ENCODE assay signal across 7 mouse cellular contexts in genomic region chr15:103239685-103240159, GRCm38 (mm10). TPM values are rescaled to one million over a fixed set of nuclear protein-coding genes. Genes with fewer than 3 reads are reported as not detected.
DNase-seq lines count a peak whose midpoint lies in the region; ATAC-seq lines count a peak whose summit lies in the region.

TSS of gene Cbx5 (minus strand) at chr15:103239816.

- peak; percentile 92 for ATAC-seq in embryonic facial prominence, embryonic 11.5 days (replicated peaks; ENCODE audit: insufficient number of reproducible peaks, low FRiP score, low TSS enrichment, low read depth)
- ATAC-seq in granulocyte monocyte progenitor cell, adult 5-6 weeks (replicated peaks; ENCODE audit: poor library complexity, severe bottlenecking): peak; percentile 62
- peak; percentile 95 for ATAC-seq in midbrain, embryonic 13.5 days

- H3K27me3 ChIP-seq in embryonic facial prominence, embryonic 11.5 days (ENCODE audit: control insufficient read depth, insufficient read depth, low read length): no peaks in the 10 kb centered on the region
- H3K27me3 ChIP-seq in limb, embryonic 10.5 days (ENCODE audit: low read depth, poor library complexity, severe bottlenecking): no peaks in the 10 kb centered on the region
- H3K27me3 ChIP-seq in midbrain, embryonic 13.5 days: no peaks in the 10 kb centered on the region

- H3K27ac ChIP-seq in embryonic facial prominence, embryonic 11.5 days (replicated peaks; ENCODE audit: low read depth, low read length): peak within 1 kb of the TSS; percentile 91
- peak within 1 kb of the TSS; percentile 96 for H3K27ac ChIP-seq in limb, embryonic 10.5 days
- peak within 1 kb of the TSS; percentile 95 for H3K27ac ChIP-seq in midbrain, embryonic 13.5 days

- no peaks in the 10 kb centered on the region for H3K4me1 ChIP-seq in embryonic facial prominence, embryonic 11.5 days (ENCODE audit: control insufficient read depth, insufficient read depth, low read length)
- peaks cover 24% of the 10 kb centered on the region for H3K4me1 ChIP-seq in limb, embryonic 10.5 days
- H3K4me1 ChIP-seq in midbrain, embryonic 13.5 days (replicated peaks): peaks cover 43% of the 10 kb centered on the region

- H3K9me3 ChIP-seq in embryonic facial prominence, embryonic 11.5 days (replicated peaks; ENCODE audit: control insufficient read depth, low read length): no peaks in the 10 kb centered on the region
- no peaks in the 10 kb centered on the region for H3K9me3 ChIP-seq in limb, embryonic 10.5 days (replicated peaks)
- H3K9me3 ChIP-seq in midbrain, embryonic 13.5 days: no peaks in the 10 kb centered on the region

- under 1% methylated on average over 39 of the region's 39 CpGs for WGBS in embryonic facial prominence, embryonic 11.5 days
- WGBS in limb, embryonic 10.5 days: under 1% methylated on average over 39 of the region's 39 CpGs
- WGBS in midbrain, embryonic 13.5 days: under 1% methylated on average over 39 of the region's 39 CpGs

- H3K4me3 ChIP-seq in embryonic facial prominence, embryonic 11.5 days (ENCODE audit: low read depth, low read length): peak within 1 kb of the TSS; percentile 74
- peak within 1 kb of the TSS; percentile 73 for H3K4me3 ChIP-seq in limb, embryonic 10.5 days
- peak within 1 kb of the TSS; percentile 77 for H3K4me3 ChIP-seq in midbrain, embryonic 13.5 days (replicated peaks)

- H3K9ac ChIP-seq in embryonic facial prominence, embryonic 11.5 days (replicated peaks; ENCODE audit: low read length): peak within 1 kb of the TSS; percentile 92
- peak within 1 kb of the TSS; percentile 80 for H3K9ac ChIP-seq in midbrain, embryonic 13.5 days (replicated peaks)

- peak within 1 kb of the TSS; percentile 47 for H3K4me2 ChIP-seq in embryonic facial prominence, embryonic 11.5 days (ENCODE audit: low read depth, low read length)
- H3K4me2 ChIP-seq in midbrain, embryonic 13.5 days (replicated peaks): peak within 1 kb of the TSS; percentile 94

- H3K36me3 ChIP-seq in embryonic facial prominence, embryonic 11.5 days (replicated peaks; ENCODE audit: control insufficient read depth, insufficient read depth, low read depth, low read length): peaks cover 10% of the 10 kb centered on the region
- H3K36me3 ChIP-seq in limb, embryonic 10.5 days: peaks cover 61% of the 10 kb centered on the region
- H3K36me3 ChIP-seq in midbrain, embryonic 13.5 days: peaks cover 41% of the 10 kb centered on the region

- DNase-seq in adrenal gland, postnatal 14 days: peak; percentile 99
- peak; percentile 97 for DNase-seq in embryonic facial prominence, embryonic 11.5 days (ENCODE audit: low spot score)
- DNase-seq in kidney, adult 11 months: peak; percentile 98
- peak; percentile 95 for DNase-seq in limb, embryonic 10.5 days (ENCODE audit: low spot score)
- DNase-seq in spleen, adult 12 weeks (ENCODE audit: low spot score): peak; percentile 90

RNA-seq across cellular contexts. Expression of gene Cbx5, which starts in this region (rescaled TPM):
- total RNA-seq in adrenal gland, postnatal 14 days (2021): 73.0 and 73.8 TPM in 2 replicates
- 210 and 217 TPM in 2 replicates for polyA plus RNA-seq in embryonic facial prominence, embryonic 11.5 days (2014; fragmentation: Nextera tagmentation; extraction: Ambion mirVana)
- 105 and 120 TPM in 2 replicates for total RNA-seq in granulocyte monocyte progenitor cell, adult 5-6 weeks (2014; fragmentation: Nextera tagmentation)
- 225 and 229 TPM in 2 replicates for total RNA-seq in granulocyte monocyte progenitor cell, adult 5-6 weeks (2017)
- polyA plus RNA-seq in limb, embryonic 10.5 days (2016; fragmentation: Nextera tagmentation; extraction: Ambion mirVana): 191 and 215 TPM in 2 replicates
- polyA plus RNA-seq in midbrain, embryonic 13.5 days (2015; fragmentation: Nextera tagmentation; extraction: Ambion mirVana): 146 and 164 TPM in 2 replicates

Comparison
In these comparisons a context has a peak if more than half of its experiments do, and no peak if none do; other contexts are left out.
1. Peak in every context shown above with its lines: DNase-seq, ATAC-seq, H3K4me3 ChIP-seq and H3K27ac ChIP-seq.